Mouse (Mus musculus) mouse embryonic stem cell (cell line): ENCODE measurements at regions not wholly inside any gene's neighbourhood (a gene's known extent, or its start where the extent isn't known, plus 50 kb on each side); places are given as distances from the start of the nearest gene placed in this dataset.

ENCODE experiments used
- in situ Hi-C, 2 experiments: fragments of 300-500 bp; cut with MboI; formaldehyde crosslinking; loops; 1 replicate in 1 of 2; 3 replicates in 1 of 2; pipeline ENCODE4 v1.14.3; 2019 to 2020; ENCODE audit warnings: low sequenced_read_pairs in 2 of 2, low pct_unique_long_range_greater_than_20kb in 1 of 2, mixed read lengths in 1 of 2; ENCODE audit not compliant: unreplicated experiment in 1 of 2

GRCm38 (mm10) chr16:86516144-86516543 lies 614.5 kb upstream of the Adamts5 start:
- in situ Hi-C loops, result no loop called here

- in situ Hi-C loops, result no loop called here
Observed at GRCm38 (mm10) chr16:86501074-86501952, 599.7 kb upstream of the Adamts5 start.

GRCm38 (mm10) chr16:86475145-86475544 lies 573.5 kb upstream of the Adamts5 start:
- in situ Hi-C loops, result no loop called here

GRCm38 (mm10) chr16:86473059-86473740 lies 571.6 kb upstream of the Adamts5 start:
- in situ Hi-C loops, result no loop called here

- in situ Hi-C loops, result no loop called here
Observed at GRCm38 (mm10) chr16:86461073-86461472, 559.4 kb upstream of the Adamts5 start.

- in situ Hi-C loops, result no loop called here
Observed at GRCm38 (mm10) chr16:86456649-86457048, 555.0 kb upstream of the Adamts5 start.

GRCm38 (mm10) chr16:86454810-86455209 lies 553.2 kb upstream of the Adamts5 start:
- in situ Hi-C loops, result no loop called here

- in situ Hi-C loops, result no loop called here
Observed at GRCm38 (mm10) chr16:86454031-86454430, 552.4 kb upstream of the Adamts5 start.

GRCm38 (mm10) chr16:86448478-86449160 lies 547.0 kb upstream of the Adamts5 start:
- in situ Hi-C loops, result no loop called here

- in situ Hi-C loops, result loop anchor here in 1 of 2 experiments (10.0 kb wide), 1 partner anchor 615 kb away; the partner anchor contains the start of gene Adamts1
Observed at GRCm38 (mm10) chr16:86419458-86419857, 517.8 kb upstream of the Adamts5 start.

- in situ Hi-C loops, result no loop called here
Observed at GRCm38 (mm10) chr16:86404309-86404708, 502.7 kb upstream of the Adamts5 start.

GRCm38 (mm10) chr16:86401381-86401780 lies 499.8 kb upstream of the Adamts5 start:
- in situ Hi-C loops, result no loop called here

- in situ Hi-C loops, result no loop called here
Observed at GRCm38 (mm10) chr16:86399288-86399687, 497.7 kb upstream of the Adamts5 start.

- in situ Hi-C loops, result no loop called here
Observed at GRCm38 (mm10) chr16:86397521-86397920, 495.9 kb upstream of the Adamts5 start.

GRCm38 (mm10) chr16:86389063-86389723 lies 487.6 kb upstream of the Adamts5 start:
- in situ Hi-C loops, result no loop called here

GRCm38 (mm10) chr16:86388128-86388527 lies 486.5 kb upstream of the Adamts5 start:
- in situ Hi-C loops, result no loop called here

- in situ Hi-C loops, result no loop called here
Observed at GRCm38 (mm10) chr16:86377991-86378390, 476.4 kb upstream of the Adamts5 start.

- in situ Hi-C loops, result no loop called here
Observed at GRCm38 (mm10) chr16:86371652-86372051, 470.0 kb upstream of the Adamts5 start.

GRCm38 (mm10) chr16:86368449-86368848 lies 466.8 kb upstream of the Adamts5 start:
- in situ Hi-C loops, result no loop called here
